Mouse (Mus musculus) hindbrain, embryonic 10.5 days (tissue): ENCODE results near the gene Fbxo42. TPM values are rescaled to one million over a fixed set of nuclear protein-coding genes. Genes with fewer than 3 reads are reported as not detected.
"Not testable (repeated sequence)": the region's sequence is repeated elsewhere in the genome, so short reads cannot be mapped to it uniquely, and the experiment has no call there.

Experiments used
- DNase-seq: peaks from one replicate; pipeline ENCODE4 v3.0.0-alpha.2; 2017; ENCODE audit warnings: low spot score
- H3K27ac ChIP-seq: fragments of 300-500 bp; sonication (generic); 2 replicates; pipeline ENCODE4 v1.5.1; 2016; ENCODE audit warnings: mild to moderate bottlenecking, moderate library complexity
- H3K27me3 ChIP-seq: fragments of 300-500 bp; sonication (generic); 2 replicates; pipeline ENCODE4 v1.6.1; 2016; ENCODE audit warnings: mild to moderate bottlenecking; ENCODE audit not compliant: poor library complexity, insufficient read depth, severe bottlenecking
- H3K36me3 ChIP-seq: fragments of 300-500 bp; sonication (generic); 2 replicates; pipeline ENCODE4 v1.6.1; 2016; ENCODE audit warnings: mild to moderate bottlenecking, moderate library complexity
- H3K4me1 ChIP-seq: fragments of 300-500 bp; sonication (generic); replicated peaks from 2 replicates; pipeline ENCODE4 v1.6.1; 2016; ENCODE audit warnings: mild to moderate bottlenecking
- H3K4me3 ChIP-seq: fragments of 300-500 bp; sonication (generic); 2 replicates; pipeline ENCODE4 v1.5.1; 2016; ENCODE audit warnings: mild to moderate bottlenecking, moderate library complexity
- H3K9me3 ChIP-seq: fragments of 300-500 bp; sonication (generic); 2 replicates; pipeline ENCODE4 v1.6.1; 2016; ENCODE audit warnings: mild to moderate bottlenecking, moderate library complexity
- WGBS: fragments of 180-500 bp; shearing (Covaris S2); methylation state at CpG from one replicate; pipeline ENCODE4 v1.1.7; 2016; 5-methylcytosine and 5-hydroxymethylcytosine counted together
- polyA plus RNA-seq: library from polyadenylated mRNA; unstranded; fragments of >200 nt; fragmentation: Nextera tagmentation; extraction: Ambion mirVana; gene quantifications from 2 replicates; pipeline ENCODE4 v1.2.1, GENCODE M21; 2016

Gene Fbxo42
- polyA plus RNA-seq, 1 experiment from 2014 or later, result 24.5 TPM

DNA sequence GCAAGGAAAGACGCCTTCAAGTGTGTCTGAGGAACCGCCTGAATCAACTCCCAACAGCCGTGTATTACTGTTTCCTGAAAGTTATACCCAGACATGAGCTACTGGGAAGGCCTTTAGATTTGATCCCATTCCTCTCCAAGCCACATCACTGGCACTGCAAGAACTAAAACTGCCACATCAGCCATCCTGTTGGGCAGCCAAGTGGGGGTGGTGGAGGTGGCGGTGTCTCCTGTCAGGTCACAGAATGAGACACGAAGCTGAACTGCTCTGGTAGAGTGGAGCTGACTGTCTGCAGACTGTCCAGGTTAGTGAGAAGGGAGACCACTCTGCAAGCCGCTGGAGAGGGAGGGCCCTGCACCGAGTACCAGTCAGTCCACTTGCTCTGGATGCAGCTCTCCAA, 25.1 kb upstream of the Fbxo42 start:
- 88% methylated on average over 7 of the region's 7 CpGs for WGBS
- peaks cover 66% of the 10 kb centered on the region for H3K36me3 ChIP-seq
- peaks cover 50% of the 10 kb centered on the region for H3K4me1 ChIP-seq

DNA sequence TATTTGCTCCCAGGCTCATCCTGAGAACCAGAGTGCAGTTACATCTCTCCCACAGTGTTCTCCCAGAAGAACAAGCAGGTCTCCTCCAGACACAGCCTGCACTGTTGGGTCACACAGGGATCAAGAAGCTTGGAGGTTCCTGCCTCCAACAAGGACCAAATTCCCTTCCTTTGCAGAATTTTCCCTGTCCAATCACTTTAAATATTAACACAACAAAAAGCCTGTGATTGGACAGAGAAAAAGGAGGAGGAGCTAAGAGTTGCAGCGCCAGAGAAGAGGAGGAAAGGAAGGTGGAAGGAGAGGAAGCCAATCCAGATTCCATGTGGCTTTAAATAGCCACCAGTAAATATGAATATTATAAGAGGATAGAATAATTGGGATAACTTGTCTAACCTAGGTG, 24.6 kb upstream of the Fbxo42 start:
- 46% methylated on average over 1 of the region's 1 CpGs for WGBS
- Histone ChIP-seq H3K4me3 (no peak overlapping the region), H3K4me1 (peaks cover 50% of the 10 kb centered on the region), H3K27me3 (no peaks in the 10 kb centered on the region), H3K36me3 (peaks cover 62% of the 10 kb centered on the region), H3K27ac (no peak overlapping the region), H3K9me3 (no peaks in the 10 kb centered on the region)
- DNase-seq, result no peak

More for the DNA sequence above, 25.1 kb upstream of the Fbxo42 start:
- no peaks in the 10 kb centered on the region for H3K9me3 ChIP-seq
- no peak overlapping the region for H3K27ac ChIP-seq
- no peaks in the 10 kb centered on the region for H3K27me3 ChIP-seq
- H3K4me3 ChIP-seq, result no peak overlapping the region
- DNase-seq, result no peak

DNA sequence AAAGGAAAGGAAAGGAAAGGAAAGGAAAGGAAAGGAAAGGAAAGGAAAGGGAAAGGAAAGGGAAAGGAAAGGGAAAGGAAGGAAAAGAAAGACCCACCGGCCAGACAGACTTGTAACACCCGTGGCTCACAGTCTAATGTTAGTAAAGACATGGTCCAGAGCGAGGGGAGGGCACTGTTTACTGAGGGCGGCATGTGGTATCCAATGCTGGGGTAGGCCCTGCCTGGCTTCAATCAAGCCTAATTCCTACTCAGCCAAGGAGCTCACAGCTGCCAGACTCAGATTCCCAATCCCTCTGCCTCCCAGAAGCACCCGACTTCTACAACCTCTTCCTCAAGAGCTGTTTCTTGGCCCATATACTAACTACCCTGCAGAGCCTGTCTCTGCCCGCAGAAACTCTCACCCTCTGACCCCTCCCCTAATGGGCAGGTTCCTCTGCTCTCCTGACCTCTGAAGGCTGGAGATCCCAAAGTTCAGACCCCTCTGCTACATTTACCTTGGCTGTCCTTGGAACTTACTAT, 18.5 kb upstream of the Fbxo42 start:
- peaks cover 47% of the 10 kb centered on the region for H3K4me1 ChIP-seq
- H3K36me3 ChIP-seq, result peaks cover 21% of the 10 kb centered on the region
- H3K4me3 ChIP-seq, result no peak overlapping the region
- 0 out of 2 replicates have a peak overlapping the region, but pooled peaks have one; percentile 9 for H3K27ac ChIP-seq
- WGBS, result 81% methylated on average over 6 of the region's 6 CpGs
- H3K27me3 ChIP-seq, result no peaks in the 10 kb centered on the region
- no peak for DNase-seq
- no peaks in the 10 kb centered on the region for H3K9me3 ChIP-seq

DNA sequence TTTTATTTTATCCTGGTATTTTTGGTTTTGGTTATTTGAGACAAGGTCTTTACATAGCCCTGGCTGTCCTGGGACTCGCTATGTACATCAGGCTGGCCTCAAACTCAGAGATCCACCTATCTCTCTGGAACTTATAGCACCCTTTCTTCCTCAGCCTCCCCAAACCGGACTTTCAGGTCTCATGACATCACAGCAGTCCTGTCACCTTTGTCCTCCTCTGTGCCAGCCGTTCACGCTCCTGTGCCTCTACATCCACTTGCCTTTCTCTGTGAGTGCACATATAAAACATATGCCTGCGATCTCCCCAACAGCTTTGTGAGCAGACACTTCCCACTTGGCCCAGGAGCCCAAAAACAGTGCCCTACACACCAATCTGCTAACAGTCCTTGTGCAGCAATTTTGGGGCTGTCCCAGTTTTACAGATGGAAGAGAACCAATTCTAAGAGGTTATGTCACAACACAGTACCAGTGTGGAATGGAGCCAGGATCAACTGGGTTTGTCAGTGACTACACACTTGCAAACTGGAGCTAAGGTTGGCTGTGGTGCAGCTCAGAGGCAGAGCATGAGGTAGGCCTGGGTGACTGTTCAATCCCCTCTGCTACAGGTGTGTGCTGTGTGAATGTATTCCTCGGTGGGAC, 16.9 kb upstream of the Fbxo42 start:
- no peak for DNase-seq
- H3K4me1 ChIP-seq, result peaks cover 58% of the 10 kb centered on the region
- H3K4me3 ChIP-seq, result no peak overlapping the region
- H3K27me3 ChIP-seq, result no peaks in the 10 kb centered on the region
- 83% methylated on average over 6 of the region's 6 CpGs for WGBS
- H3K36me3 ChIP-seq, result peaks cover 22% of the 10 kb centered on the region
- peak overlapping the region; percentile 74 for H3K27ac ChIP-seq
- no peaks in the 10 kb centered on the region for H3K9me3 ChIP-seq

DNA sequence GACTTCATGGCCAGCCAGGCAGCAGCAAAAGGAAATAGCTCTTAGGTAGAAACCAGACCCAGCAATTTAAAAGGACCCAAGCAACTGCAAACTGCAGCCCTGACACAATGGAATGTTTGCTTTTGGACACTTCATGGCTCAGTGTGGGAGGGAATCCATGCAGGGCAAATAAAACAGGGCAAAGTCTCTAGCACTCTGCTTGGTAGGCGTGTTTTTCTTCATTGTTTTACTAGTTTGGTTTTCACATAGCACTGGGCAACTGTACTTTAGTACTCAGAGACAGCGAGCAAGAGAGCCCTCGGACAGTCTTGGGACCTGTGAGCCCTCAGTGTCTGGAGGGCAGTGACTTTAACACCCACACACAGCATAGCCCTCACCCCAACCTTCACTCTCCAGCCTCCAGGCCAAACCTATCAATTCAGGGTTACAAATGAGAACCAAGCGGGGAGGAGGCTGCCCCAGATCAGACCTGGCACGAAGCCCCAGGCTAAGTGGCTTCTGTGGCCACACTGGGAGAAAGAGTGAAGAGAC, 16.1 kb upstream of the Fbxo42 start:
- H3K9me3 ChIP-seq, result no peaks in the 10 kb centered on the region
- H3K27me3 ChIP-seq, result no peaks in the 10 kb centered on the region
- 61% methylated on average over 5 of the region's 5 CpGs for WGBS
- no peak for DNase-seq
- H3K36me3 ChIP-seq, result peaks cover 20% of the 10 kb centered on the region
- peaks cover 66% of the 10 kb centered on the region for H3K4me1 ChIP-seq
- H3K27ac ChIP-seq, result peak overlapping the region; percentile 74
- 0 out of 2 replicates have a peak overlapping the region, but pooled peaks have one; percentile 3 for H3K4me3 ChIP-seq

DNA sequence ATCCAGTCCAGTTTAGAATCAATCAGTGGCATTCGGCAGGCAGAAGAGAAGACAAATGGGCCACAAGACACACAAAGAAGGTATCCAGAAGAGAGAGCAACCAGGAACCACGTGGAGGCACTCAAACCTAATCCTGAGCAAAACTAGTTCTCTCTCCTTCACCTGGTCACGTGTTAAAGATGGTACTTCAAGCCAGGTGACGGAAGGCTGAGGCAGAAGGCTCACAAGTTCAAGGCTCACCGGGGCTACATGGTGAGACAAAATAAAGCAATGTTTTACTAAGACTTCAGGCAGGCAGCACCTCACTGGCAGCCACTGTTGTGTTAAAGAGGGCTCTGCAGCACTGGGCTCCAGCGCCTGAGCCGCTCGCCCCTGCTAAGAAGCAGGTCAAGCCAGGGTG, 15.5 kb upstream of the Fbxo42 start:
- DNase-seq, result no peak
- Histone ChIP-seq H3K4me3 (no peak overlapping the region), H3K9me3 (no peaks in the 10 kb centered on the region), H3K4me1 (peaks cover 72% of the 10 kb centered on the region), H3K27ac (peak overlapping the region; percentile 74), H3K36me3 (peaks cover 17% of the 10 kb centered on the region), H3K27me3 (no peaks in the 10 kb centered on the region)
- WGBS, result 65% methylated on average over 8 of the region's 8 CpGs

DNA sequence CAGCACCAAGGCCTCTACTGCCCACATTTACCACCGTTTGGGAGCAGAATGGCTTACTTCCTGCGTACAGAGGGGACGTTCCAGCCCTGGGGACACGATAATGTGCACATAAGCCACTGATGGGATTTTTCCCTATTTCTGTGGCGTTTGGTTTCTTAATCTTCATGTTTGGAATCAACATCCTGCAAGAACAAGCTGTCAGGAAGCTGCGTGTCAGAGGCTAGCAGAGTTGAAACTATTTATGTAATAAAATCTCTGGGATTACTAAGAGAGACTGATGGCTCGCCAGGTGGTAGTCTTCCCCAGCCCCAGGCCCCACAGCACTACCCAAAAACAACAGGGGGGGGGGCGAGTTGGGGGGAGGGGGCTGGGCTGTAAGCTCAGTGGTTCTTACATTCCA, 14.5 kb upstream of the Fbxo42 start:
- Histone ChIP-seq H3K4me1 (peaks cover 81% of the 10 kb centered on the region), H3K36me3 (peaks cover 17% of the 10 kb centered on the region; the same call in 1 of the 2 replicates), H3K27ac (no peak overlapping the region), H3K27me3 (no peaks in the 10 kb centered on the region), H3K4me3 (no peak overlapping the region), H3K9me3 (no peaks in the 10 kb centered on the region)
- no peak for DNase-seq
- WGBS, result 77% methylated on average over 8 of the region's 8 CpGs

DNA sequence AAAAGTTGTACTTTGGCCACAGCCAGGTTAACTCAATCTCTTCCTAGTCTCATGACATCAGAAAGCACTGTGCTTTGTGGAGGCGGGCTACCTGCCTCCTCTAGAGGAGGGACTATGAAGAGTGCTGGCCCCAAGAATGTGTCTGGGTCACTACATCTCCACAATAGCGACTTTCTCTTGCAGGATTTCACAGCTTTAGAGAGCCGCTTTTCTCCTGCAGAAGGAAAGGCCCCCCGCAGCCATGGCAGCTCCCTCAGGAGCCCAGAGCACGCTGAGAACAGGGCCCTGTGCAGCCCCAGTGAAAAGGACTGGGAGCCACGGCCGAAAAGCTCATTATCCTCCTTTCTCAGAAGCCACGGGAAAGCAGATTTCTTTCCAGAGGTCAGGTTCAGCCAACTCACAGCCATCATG, 13.7 kb upstream of the Fbxo42 start:
- Histone ChIP-seq H3K9me3 (no peaks in the 10 kb centered on the region), H3K36me3 (peaks cover 17% of the 10 kb centered on the region; the same call in 1 of the 2 replicates), H3K27ac (peak overlapping the region; percentile 73), H3K4me1 (peaks cover 88% of the 10 kb centered on the region), H3K4me3 (peak overlapping the region; percentile 23; the same call in 1 of the 2 replicates), H3K27me3 (no peaks in the 10 kb centered on the region)
- DNase-seq, result no peak
- WGBS, result 19% methylated on average over 8 of the region's 8 CpGs

DNA sequence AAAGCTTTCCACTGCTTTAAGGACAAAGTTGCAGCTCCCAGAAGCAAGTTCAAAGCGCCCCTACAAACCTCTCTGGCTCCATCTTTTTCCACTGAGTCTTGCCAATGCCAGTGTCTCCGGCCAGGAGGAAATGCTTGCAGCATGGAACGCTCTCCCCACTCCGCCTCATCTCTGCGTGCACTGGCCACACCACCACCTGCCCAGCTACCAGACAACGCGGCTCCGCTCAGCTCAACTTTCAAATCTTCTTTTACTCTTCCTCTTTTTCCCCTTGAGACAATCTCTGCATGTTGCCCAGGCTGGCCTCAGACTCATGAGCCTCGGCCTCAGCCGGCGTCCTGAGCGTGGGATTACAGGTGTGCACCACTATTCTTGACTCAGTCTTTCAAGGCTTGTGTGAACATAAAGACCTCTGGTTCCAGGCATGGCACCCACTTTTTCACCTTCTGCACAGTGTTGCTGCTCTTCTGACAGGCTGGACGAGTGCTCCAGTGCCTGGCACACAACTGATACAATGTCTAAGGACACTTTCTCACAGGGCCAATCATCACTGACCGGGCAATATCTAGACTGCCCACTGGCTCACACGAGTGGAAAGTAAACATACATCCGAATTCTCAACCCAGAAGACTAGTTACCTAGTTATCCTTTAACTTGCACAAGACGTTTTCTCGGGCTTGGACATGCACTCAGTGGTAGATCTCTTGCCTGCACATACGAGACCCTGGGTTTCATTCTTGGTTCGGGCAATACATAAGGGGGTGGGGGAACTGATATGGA, 12.8 kb upstream of the Fbxo42 start:
- Histone ChIP-seq H3K36me3 (peaks cover 17% of the 10 kb centered on the region; the same call in 1 of the 2 replicates), H3K27me3 (no peaks in the 10 kb centered on the region), H3K27ac (peak overlapping the region; percentile 73), H3K4me3 (peak overlapping the region; percentile 23; the same call in 1 of the 2 replicates), H3K9me3 (no peaks in the 10 kb centered on the region), H3K4me1 (peaks cover 82% of the 10 kb centered on the region)
- WGBS, result 82% methylated on average over 20 of the region's 20 CpGs
- DNase-seq, result no peak

DNA sequence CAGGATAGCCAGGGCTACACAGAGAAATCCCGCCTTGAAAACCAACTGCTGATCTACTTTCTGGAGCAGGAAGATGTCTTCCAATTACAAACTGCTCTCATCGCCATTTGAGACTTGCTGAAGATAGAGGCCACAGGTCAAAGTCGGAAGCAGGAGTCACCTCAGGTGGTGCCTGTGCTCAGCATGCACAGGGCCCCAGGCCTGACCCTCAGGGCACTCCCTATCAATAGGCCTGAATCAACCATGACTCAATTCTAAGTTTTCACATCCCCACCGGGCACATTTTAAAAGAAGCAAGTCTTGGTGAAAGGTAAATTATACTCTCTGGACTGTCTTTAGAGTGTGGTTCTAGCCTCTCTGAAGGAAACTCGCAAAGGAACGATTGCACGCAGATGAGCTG, 11.6 kb upstream of the Fbxo42 start:
- DNase-seq, result no peak
- WGBS, result 56% methylated on average over 7 of the region's 7 CpGs
- Histone ChIP-seq H3K27ac (peak overlapping the region; percentile 66), H3K9me3 (no peaks in the 10 kb centered on the region), H3K4me3 (0 out of 2 replicates have a peak overlapping the region, but pooled peaks have one; percentile 21), H3K36me3 (peaks cover 17% of the 10 kb centered on the region; the same call in 1 of the 2 replicates), H3K27me3 (no peaks in the 10 kb centered on the region), H3K4me1 (peaks cover 73% of the 10 kb centered on the region)

DNA sequence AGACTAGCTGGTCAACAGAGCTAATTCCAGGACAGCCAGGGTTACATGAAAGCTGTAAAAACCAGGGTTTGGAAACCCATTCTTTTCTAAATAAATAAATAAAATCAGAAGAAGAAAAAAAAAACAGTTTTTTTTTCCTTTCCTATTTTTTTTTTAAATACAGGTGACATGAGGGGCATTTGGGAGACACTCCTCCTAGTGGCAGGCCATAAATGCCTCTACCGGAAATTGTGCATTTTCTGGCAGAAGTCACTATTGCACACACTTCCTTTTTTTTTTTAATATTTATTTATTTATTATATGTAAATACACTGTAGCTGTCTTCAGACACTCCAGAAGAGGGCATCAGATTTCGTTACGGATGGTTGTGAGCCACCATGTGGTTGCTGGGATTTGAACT, 10.0 kb upstream of the Fbxo42 start:
- H3K27me3 ChIP-seq, H3K27ac ChIP-seq, H3K9me3 ChIP-seq, DNase-seq: not testable (repeated sequence)
- H3K4me3 ChIP-seq, result 0 out of 2 replicates have a peak overlapping the region, but pooled peaks have one; percentile 13
- H3K4me1 ChIP-seq, result peaks cover 57% of the 10 kb centered on the region
- peaks cover 17% of the 10 kb centered on the region; the same call in 1 of the 2 replicates for H3K36me3 ChIP-seq
- 82% methylated on average over 3 of the region's 3 CpGs for WGBS

DNA sequence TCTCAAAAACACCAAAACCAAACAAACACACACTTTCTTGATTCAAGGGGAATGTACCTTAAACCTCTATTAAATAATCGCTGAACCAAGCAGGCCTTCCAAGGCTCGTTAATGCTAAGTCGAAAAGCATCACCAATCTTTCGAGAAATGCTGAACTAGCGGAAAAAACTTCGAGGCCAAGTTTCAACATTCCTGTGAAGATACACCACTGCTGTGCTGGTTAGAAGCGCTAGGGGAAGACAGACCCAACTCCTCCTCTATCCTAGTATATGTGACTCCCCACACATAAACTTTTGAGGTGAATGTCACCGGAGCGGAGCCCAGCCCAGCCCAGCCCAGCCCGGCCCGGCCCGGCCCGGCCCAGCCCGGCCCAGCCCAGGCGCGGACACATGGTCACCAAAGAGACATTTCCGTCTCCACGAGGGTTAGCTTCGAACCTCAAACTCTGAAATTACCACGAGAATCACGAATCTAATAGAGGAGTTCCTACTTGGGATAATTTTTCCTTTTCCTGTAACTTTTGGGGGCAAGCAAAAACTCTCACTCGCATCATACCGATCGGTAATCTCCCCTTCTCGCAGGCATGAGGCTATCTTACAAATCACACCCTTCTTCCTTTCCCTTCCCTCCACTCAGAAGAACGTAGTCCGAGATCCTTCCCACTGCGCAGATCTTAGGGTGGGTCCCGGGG, 9.1 kb upstream of the Fbxo42 start:
- Histone ChIP-seq H3K27me3 (no peaks in the 10 kb centered on the region; the same call in 1 of the 2 replicates), H3K36me3 (peaks cover 17% of the 10 kb centered on the region; the same call in 1 of the 2 replicates), H3K27ac (peak overlapping the region; percentile 96), H3K4me1 (peaks cover 50% of the 10 kb centered on the region), H3K4me3 (peak overlapping the region; percentile 92), H3K9me3 (no peaks in the 10 kb centered on the region)
- no peak for DNase-seq
- WGBS, result 6% methylated on average over 29 of the region's 29 CpGs
